Mouse (Mus musculus): ENCODE measurements around the gene Kcnv2.

Kcnv2 gene

DNA sequence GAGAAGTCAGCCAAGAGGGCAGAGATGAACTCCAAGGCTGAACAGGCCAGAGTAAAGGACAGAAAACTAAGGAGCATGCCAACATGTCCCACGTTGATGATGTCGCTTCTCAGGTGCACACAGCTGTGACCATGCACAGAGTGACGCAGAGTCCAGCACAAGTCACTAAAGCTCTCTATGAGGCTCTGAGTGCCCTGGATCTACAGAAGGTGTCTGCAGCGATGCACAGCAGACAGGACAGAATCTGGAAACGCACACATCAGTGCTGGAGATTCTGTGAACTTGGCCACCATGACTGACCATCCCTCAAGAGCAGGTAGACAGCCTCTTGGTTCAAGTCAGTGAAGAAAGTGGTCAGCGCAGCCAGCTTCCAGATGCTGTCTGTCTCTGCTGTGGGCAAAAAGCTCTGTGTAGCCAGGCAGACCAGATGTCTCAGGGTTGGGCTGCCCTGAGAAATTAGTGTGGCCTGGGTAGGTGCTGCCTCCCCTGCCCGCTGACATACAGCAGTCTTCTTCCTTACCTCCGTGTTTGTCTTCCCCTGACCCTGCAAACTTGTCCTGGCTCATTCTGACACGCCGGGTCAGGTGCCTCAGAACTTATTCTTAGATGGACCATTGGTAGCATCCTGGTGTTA lies 43.8 kb downstream of the Kcnv2 start:
- no peak for DNase-seq (ENCODE audit: low spot score)

DNA sequence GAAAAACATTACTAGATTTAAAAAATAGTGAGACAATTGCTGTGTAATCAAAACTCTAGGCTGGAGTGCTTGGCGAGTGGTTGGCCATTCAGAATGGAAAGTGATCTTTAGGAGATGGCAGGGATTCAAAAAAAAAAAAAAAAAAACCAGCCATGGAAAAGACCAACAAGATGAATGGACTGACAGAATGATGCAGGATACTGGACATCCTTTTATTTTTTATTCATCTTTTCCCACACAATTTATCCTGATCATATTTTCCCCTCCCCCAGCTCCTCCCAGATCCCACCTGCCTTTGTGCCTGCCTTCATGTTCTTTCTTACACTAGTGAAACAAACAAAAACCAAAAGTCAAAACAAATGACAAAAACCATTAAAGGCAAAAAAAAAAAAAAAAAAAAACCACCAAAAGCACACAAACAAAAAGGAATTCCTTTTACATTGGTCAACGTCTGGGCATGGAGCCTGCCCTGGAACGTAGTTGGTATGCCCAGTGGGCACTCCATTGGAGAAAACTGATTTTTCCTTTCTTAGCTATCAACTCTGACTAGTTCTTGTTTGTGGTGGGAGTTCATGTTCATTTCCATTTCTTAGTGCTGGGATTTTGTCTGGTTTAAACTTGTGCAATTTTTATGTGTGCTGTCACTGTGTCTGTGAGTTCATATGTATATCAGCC lies 47.2 kb downstream of the Kcnv2 start:
- no peak for DNase-seq (ENCODE audit: low spot score)

- no peak for DNase-seq (ENCODE audit: low spot score)
These were observed 47.8 kb downstream of the Kcnv2 start for GRCm38 (mm10) chr19:27370174-27370573.

DNA sequence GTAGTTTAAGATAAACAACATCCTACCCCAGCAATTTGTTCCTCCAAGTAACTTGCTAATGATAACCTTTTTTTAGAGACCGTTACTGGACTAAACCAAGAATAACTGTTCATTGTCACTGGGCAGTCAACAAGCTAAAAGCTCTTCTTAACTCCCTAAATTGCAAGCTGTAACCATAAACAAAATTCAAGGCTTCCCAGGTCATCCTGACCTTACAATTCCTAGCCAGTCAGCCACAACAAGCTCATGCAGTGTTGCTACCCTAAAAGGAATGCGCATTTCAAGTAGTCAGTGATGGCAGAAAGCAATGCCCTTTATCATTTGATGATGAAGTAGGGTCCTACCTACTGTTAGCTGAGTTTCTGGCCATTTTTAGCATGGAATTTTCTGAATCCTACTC lies 48.4 kb downstream of the Kcnv2 start:
- DNase-seq (ENCODE audit: low spot score), result no peak

DNA sequence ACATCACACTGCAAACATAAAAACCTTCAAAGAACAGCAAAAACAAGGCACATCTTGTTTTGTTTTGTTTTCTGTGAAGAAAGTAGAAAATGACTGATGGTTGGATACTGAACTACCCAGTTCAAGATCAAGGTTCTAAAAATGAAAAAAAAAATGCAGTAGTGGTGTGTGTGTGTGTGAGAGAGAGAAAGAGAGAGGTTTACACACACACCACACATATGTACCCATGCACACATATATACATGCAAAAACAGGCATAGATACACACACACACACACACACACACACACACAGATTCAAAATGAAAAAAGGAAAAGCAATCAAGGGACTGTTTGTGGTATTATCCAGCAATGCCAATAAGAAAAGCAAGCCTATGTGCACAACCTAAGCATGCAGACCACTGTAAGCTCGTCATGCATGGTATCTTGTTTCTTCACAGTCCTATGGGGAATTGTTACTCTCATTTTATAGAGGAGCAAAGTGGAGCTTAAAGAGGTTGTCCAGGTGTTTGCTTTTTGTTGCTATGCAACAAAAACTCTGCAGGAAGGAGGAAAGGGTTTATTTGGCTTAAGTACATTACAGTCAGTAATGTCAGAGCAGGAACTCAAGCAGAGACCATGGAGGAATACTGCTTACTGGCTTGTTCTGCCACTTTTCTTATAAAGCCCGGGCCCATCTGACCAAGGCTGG lies 57.5 kb downstream of the Kcnv2 start:
- no peak for DNase-seq (ENCODE audit: low spot score)

DNA sequence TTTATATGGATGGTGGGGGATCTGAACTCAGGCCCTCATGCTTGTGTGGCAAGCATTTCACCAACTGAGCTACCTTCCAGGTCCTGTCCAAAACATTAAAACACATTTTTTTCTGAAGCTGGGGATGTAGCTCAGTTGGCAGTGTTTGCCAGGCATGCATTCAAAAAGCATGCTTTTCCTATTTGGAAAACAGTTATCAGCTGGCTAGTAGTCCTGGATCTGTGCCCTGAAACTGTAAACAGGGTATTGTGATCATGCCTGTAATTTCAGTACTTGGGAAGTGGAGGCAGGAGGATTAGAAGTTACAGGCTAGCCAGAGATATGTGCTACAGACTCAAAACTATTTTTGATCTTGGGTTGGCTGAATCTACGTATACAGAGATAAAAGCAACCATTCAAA lies 59.7 kb downstream of the Kcnv2 start:
- no peak for DNase-seq (ENCODE audit: low spot score)

DNA sequence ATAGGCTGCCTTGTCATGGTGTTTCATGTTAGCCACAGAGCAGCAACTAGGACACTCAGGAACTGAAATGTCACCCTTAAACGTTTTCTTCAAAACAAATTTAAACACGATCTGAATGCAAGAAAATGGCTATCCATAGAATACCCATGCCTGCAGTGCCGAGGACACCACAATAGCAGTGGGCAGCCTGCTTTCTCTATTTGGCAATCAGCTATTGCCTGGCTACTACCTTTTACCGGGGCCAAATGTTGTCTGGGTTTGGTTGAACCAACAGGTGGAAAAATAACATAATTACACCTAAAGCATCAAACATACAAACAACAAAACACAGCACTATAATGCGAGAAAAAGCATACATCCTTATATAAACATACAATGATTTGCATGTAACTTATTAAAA lies 60.9 kb downstream of the Kcnv2 start:
- DNase-seq (ENCODE audit: low spot score), result no peak

DNA sequence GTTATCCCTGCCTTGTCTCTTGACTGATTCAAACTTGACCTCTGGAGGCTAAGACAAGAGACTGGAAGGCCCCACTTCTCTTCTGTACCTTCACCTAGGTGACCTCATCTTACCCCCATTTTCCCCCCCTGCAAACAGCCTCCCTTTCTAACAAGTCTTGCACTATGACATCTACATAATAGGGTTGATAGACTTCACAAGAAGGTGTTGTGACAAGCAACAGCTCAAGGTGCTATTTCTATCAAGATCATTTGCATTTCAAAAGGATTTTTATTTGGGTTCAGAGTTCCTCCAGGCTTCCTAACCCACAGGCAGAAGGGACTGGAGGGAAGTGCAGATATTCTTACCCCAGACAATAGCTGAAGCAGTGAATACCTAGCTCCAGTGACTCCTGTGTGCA lies 62.9 kb downstream of the Kcnv2 start:
- no peak for DNase-seq (ENCODE audit: low spot score)

Measured in ovary, postnatal 14 days (tissue).